Mouse (Mus musculus): ENCODE results near the gene Eif6.

Gene Eif6

GRCm38 (mm10) chr2:155784534-155784933 is 42.2 kb downstream of the Eif6 start:
- no peak for DNase-seq

GRCm38 (mm10) chr2:155779506-155779905 is 47.2 kb downstream of the Eif6 start:
- no peak for DNase-seq

- no peak for DNase-seq
Observed at GRCm38 (mm10) chr2:155779066-155779465, 47.7 kb downstream of the Eif6 start.

GRCm38 (mm10) chr2:155778004-155778403 is 48.7 kb downstream of the Eif6 start:
- no peak for DNase-seq

GRCm38 (mm10) chr2:155777688-155777985 is 49.1 kb downstream of the Eif6 start:
- DNase-seq: no peak

- DNase-seq: no peak
Observed at GRCm38 (mm10) chr2:155776824-155777687, 49.7 kb downstream of the Eif6 start.

GRCm38 (mm10) chr2:155775685-155776263 is 51.0 kb downstream of the Eif6 start:
- DNase-seq: peak; percentile 50

- DNase-seq: no peak
Observed at GRCm38 (mm10) chr2:155774927-155775684, 51.6 kb downstream of the Eif6 start, which contains the start of gene Mmp24. Mmp24 (plus strand) TSS chr2:155775342.

GRCm38 (mm10) chr2:155774261-155774926 is 52.3 kb downstream of the Eif6 start:
- no peak for DNase-seq

- no peak for DNase-seq
Observed at GRCm38 (mm10) chr2:155773664-155774063, 53.1 kb downstream of the Eif6 start.
